Mouse (Mus musculus) heart, postnatal 25 days (tissue): ENCODE results near the gene Fosl2. TPM values are rescaled to one million over a fixed set of nuclear protein-coding genes. Genes with fewer than 3 reads are reported as not detected.

Experiments
- DNase-seq: peaks from one replicate; pipeline ENCODE4 v3.0.0; 2022; ENCODE audit warnings: low spot score
- intact Hi-C: fragments of 180-260 bp; cut with DNase I; formaldehyde crosslinking; loops from one replicate; pipeline ENCODE4 v1.15.1; 2025
- total RNA-seq, 2 experiments: library from RNA; stranded (reverse); gene quantifications; 2 replicates each; pipeline ENCODE4 v1.2.3; 2021

Gene Fosl2
- total RNA-seq, 2 experiments from 2014 or later, result 19.8 to 24.4 TPM

- intact Hi-C loops, result loop anchor here (2.0 to 5.0 kb wide), 2 partner anchors 46 to 326 kb away; partner anchors contain the start of gene Ppp1cb
- DNase-seq, result peak; percentile 54
Observed at GRCm38 (mm10) chr5:32132971-32133501, 2.6 kb upstream of the Fosl2 start.

GRCm38 (mm10) chr5:32133549-32134004 lies 2.0 kb upstream of the Fosl2 start:
- intact Hi-C loops, result loop anchor here (2.0 to 5.0 kb wide), 2 partner anchors 46 to 325 kb away; partner anchors contain the start of gene Ppp1cb
- peak; percentile 84 for DNase-seq

GRCm38 (mm10) chr5:32134051-32134732 lies 1.4 kb upstream of the Fosl2 start:
- no peak for DNase-seq
- intact Hi-C loops, result loop anchor here (5.0 kb wide), 1 partner anchor 47 kb away; no protein-coding TSS in a partner anchor

GRCm38 (mm10) chr5:32134903-32135335 lies 682 bp upstream of the Fosl2 start:
- intact Hi-C loops, result loop anchor here (5.0 kb wide), 4 partner anchors 48 to 523 kb away; no protein-coding TSS in a partner anchor
- no peak for DNase-seq

GRCm38 (mm10) chr5:32136301-32136863 lies 781 bp downstream of the Fosl2 start:
- peak; percentile 77 for DNase-seq
- intact Hi-C loops, result loop anchor here (2.0 to 5.0 kb wide), 4 partner anchors 209 to 524 kb away; no protein-coding TSS in a partner anchor

GRCm38 (mm10) chr5:32137106-32137522 lies 1.5 kb downstream of the Fosl2 start:
- no peak for DNase-seq
- intact Hi-C loops, result loop anchor here (2.0 to 5.0 kb wide), 4 partner anchors 210 to 525 kb away; no protein-coding TSS in a partner anchor

- peak; percentile 31 for DNase-seq
- intact Hi-C loops, result loop anchor here (5.0 kb wide), 3 partner anchors 211 to 526 kb away; no protein-coding TSS in a partner anchor
Observed at GRCm38 (mm10) chr5:32138446-32139195, 3.0 kb downstream of the Fosl2 start.

- no peak for DNase-seq
- intact Hi-C loops, result loop anchor here (2.0 to 10.0 kb wide), 6 partner anchors 58 to 577 kb away; partner anchors contain the start of gene Mrpl33
Observed at GRCm38 (mm10) chr5:32139516-32140037, 4.0 kb downstream of the Fosl2 start.

GRCm38 (mm10) chr5:32141899-32142298 lies 6.3 kb downstream of the Fosl2 start:
- DNase-seq, result no peak
- intact Hi-C loops, result loop anchor here (2.0 to 10.0 kb wide), 3 partner anchors 55 to 579 kb away; partner anchors contain the start of gene Mrpl33

GRCm38 (mm10) chr5:32143433-32143970 lies 7.9 kb downstream of the Fosl2 start:
- intact Hi-C loops, result loop anchor here (5.0 to 10.0 kb wide), 2 partner anchors 54 to 549 kb away; partner anchors contain the start of gene Mrpl33
- no peak for DNase-seq

- intact Hi-C loops, result loop anchor here (10.0 kb wide), 1 partner anchor 551 kb away; the partner anchor contains the start of gene Mrpl33
- no peak for DNase-seq
Observed at GRCm38 (mm10) chr5:32146281-32146680, 10.7 kb downstream of the Fosl2 start.

- intact Hi-C loops, result loop anchor here (10.0 kb wide), 1 partner anchor 554 kb away; the partner anchor contains the start of gene Mrpl33
- no peak for DNase-seq
Observed at GRCm38 (mm10) chr5:32148593-32148992, 13.0 kb downstream of the Fosl2 start.

GRCm38 (mm10) chr5:32151244-32151643 lies 15.6 kb downstream of the Fosl2 start:
- no peak for DNase-seq
- intact Hi-C loops, result no loop called here

- no peak for DNase-seq
- intact Hi-C loops, result no loop called here
Observed at GRCm38 (mm10) chr5:32152725-32153417, 17.3 kb downstream of the Fosl2 start.

- intact Hi-C loops, result no loop called here
- DNase-seq, result no peak
Observed at GRCm38 (mm10) chr5:32153418-32153740, 17.8 kb downstream of the Fosl2 start.

- no peak for DNase-seq
- intact Hi-C loops, result no loop called here
Observed at GRCm38 (mm10) chr5:32153791-32154490, 18.3 kb downstream of the Fosl2 start.

GRCm38 (mm10) chr5:32154931-32155688 lies 19.5 kb downstream of the Fosl2 start:
- intact Hi-C loops, result no loop called here

More at GRCm38 (mm10) chr5:32154931-32155688, 19.5 kb downstream of the Fosl2 start:
- DNase-seq, result no peak
